Mouse (Mus musculus): ENCODE measurements around the gene Saysd1. TPM values are rescaled to one million over a fixed set of nuclear protein-coding genes. Genes with fewer than 3 reads are reported as not detected.

Gene Saysd1
- polyA plus RNA-seq (2016; fragmentation: Nextera tagmentation; extraction: Ambion mirVana), result 10.9 and 11.9 TPM in 2 replicates

GRCm38 (mm10) chr14:20138484-20139355 is at the start of gene Saysd1:
Saysd1 (minus strand) TSS chr14:20138534.
- WGBS, result 89% methylated on average over 16 of the region's 16 CpGs
- Histone ChIP-seq H3K4me3 (no peak within 1 kb of the TSS), H3K27me3 (ENCODE audit: poor library complexity, severe bottlenecking) (no peaks in the 10 kb centered on the region), H3K4me1 (peaks cover 23% of the 10 kb centered on the region), H3K36me3 (replicated peaks) (peaks cover 54% of the 10 kb centered on the region), H3K9me3 (no peaks in the 10 kb centered on the region), H3K27ac (peak within 1 kb of the TSS; percentile 48)
- DNase-seq (ENCODE audit: extremely low spot score, low spot score), result no peak

- Histone ChIP-seq H3K4me3 (no peak overlapping the region), H3K4me1 (peaks cover 39% of the 10 kb centered on the region), H3K9me3 (no peaks in the 10 kb centered on the region), H3K27ac (no peak overlapping the region; the same call in 1 of the 2 replicates), H3K36me3 (replicated peaks) (no peaks in the 10 kb centered on the region), H3K27me3 (ENCODE audit: poor library complexity, severe bottlenecking) (no peaks in the 10 kb centered on the region; the same call in 1 of the 2 replicates)
- 75% methylated on average over 9 of the region's 9 CpGs for WGBS
- no peak for DNase-seq (ENCODE audit: extremely low spot score, low spot score)
Measured at GRCm38 (mm10) chr14:20185426-20185825, 47.1 kb upstream of the Saysd1 start.

GRCm38 (mm10) chr14:20183701-20184100 is 45.4 kb upstream of the Saysd1 start:
- DNase-seq (ENCODE audit: extremely low spot score, low spot score), result no peak
- peaks cover 56% of the 10 kb centered on the region for H3K4me1 ChIP-seq
- no peak overlapping the region; the same call in 1 of the 2 replicates for H3K4me3 ChIP-seq
- H3K9me3 ChIP-seq, result no peaks in the 10 kb centered on the region
- no peaks in the 10 kb centered on the region for H3K36me3 ChIP-seq (replicated peaks)
- peak overlapping the region; percentile 80 for H3K27ac ChIP-seq
- WGBS, result 70% methylated on average over 5 of the region's 5 CpGs
- no peaks in the 10 kb centered on the region; the same call in 1 of the 2 replicates for H3K27me3 ChIP-seq (ENCODE audit: poor library complexity, severe bottlenecking)

- Histone ChIP-seq H3K9me3 (no peaks in the 10 kb centered on the region), H3K36me3 (replicated peaks) (peaks cover under 1% of the 10 kb centered on the region; the same call in 1 of the 2 replicates), H3K27ac (peak overlapping the region; percentile 80; the same call in 1 of the 2 replicates), H3K4me3 (no peak overlapping the region), H3K27me3 (ENCODE audit: poor library complexity, severe bottlenecking) (no peaks in the 10 kb centered on the region; the same call in 1 of the 2 replicates), H3K4me1 (peaks cover 67% of the 10 kb centered on the region)
- no peak for DNase-seq (ENCODE audit: extremely low spot score, low spot score)
- 86% methylated on average over 7 of the region's 7 CpGs for WGBS
Measured at GRCm38 (mm10) chr14:20182596-20182995, 44.3 kb upstream of the Saysd1 start.

- peak; percentile 92 for DNase-seq (ENCODE audit: extremely low spot score, low spot score)
- under 1% methylated on average over 36 of the region's 36 CpGs for WGBS
- Histone ChIP-seq H3K36me3 (replicated peaks) (peaks cover 8% of the 10 kb centered on the region; the same call in 1 of the 2 replicates), H3K9me3 (no peaks in the 10 kb centered on the region), H3K4me1 (peaks cover 73% of the 10 kb centered on the region), H3K27ac (peak within 1 kb of the TSS; percentile 90), H3K27me3 (ENCODE audit: poor library complexity, severe bottlenecking) (no peaks in the 10 kb centered on the region; the same call in 1 of the 2 replicates), H3K4me3 (peak within 1 kb of the TSS; percentile 74)
Measured at GRCm38 (mm10) chr14:20181466-20181921, 43.2 kb upstream of the Saysd1 start, which contains the start of gene Kcnk5. Kcnk5 (minus strand) TSS chr14:20181809.

GRCm38 (mm10) chr14:20180751-20181162 is 42.4 kb upstream of the Saysd1 start:
- peak; percentile 48 for DNase-seq (ENCODE audit: extremely low spot score, low spot score)
- Histone ChIP-seq H3K27me3 (ENCODE audit: poor library complexity, severe bottlenecking) (no peaks in the 10 kb centered on the region; the same call in 1 of the 2 replicates), H3K27ac (peak overlapping the region; percentile 90), H3K4me1 (peaks cover 73% of the 10 kb centered on the region), H3K4me3 (peak overlapping the region; percentile 74), H3K9me3 (no peaks in the 10 kb centered on the region), H3K36me3 (replicated peaks) (peaks cover 13% of the 10 kb centered on the region)
- WGBS, result under 1% methylated on average over 24 of the region's 24 CpGs

- 7% methylated on average over 6 of the region's 6 CpGs for WGBS
- Histone ChIP-seq H3K36me3 (replicated peaks) (peaks cover 18% of the 10 kb centered on the region), H3K9me3 (no peaks in the 10 kb centered on the region), H3K27ac (peak overlapping the region; percentile 90), H3K4me1 (peaks cover 73% of the 10 kb centered on the region), H3K27me3 (ENCODE audit: poor library complexity, severe bottlenecking) (no peaks in the 10 kb centered on the region; the same call in 1 of the 2 replicates), H3K4me3 (peak overlapping the region; percentile 74)
- no peak for DNase-seq (ENCODE audit: extremely low spot score, low spot score)
Measured at GRCm38 (mm10) chr14:20180304-20180703, 42.0 kb upstream of the Saysd1 start.

GRCm38 (mm10) chr14:20179731-20180280 is 41.5 kb upstream of the Saysd1 start:
- Histone ChIP-seq H3K4me3 (peak overlapping the region; percentile 74), H3K27ac (peak overlapping the region; percentile 66), H3K36me3 (replicated peaks) (peaks cover 19% of the 10 kb centered on the region), H3K27me3 (ENCODE audit: poor library complexity, severe bottlenecking) (no peaks in the 10 kb centered on the region; the same call in 1 of the 2 replicates), H3K9me3 (no peaks in the 10 kb centered on the region), H3K4me1 (peaks cover 73% of the 10 kb centered on the region)
- no peak for DNase-seq (ENCODE audit: extremely low spot score, low spot score)
- 63% methylated on average over 5 of the region's 5 CpGs for WGBS

- WGBS, result 17% methylated on average over 3 of the region's 3 CpGs
- no peak for DNase-seq (ENCODE audit: extremely low spot score, low spot score)
- H3K4me3 ChIP-seq, result peak overlapping the region; percentile 74
- H3K4me1 ChIP-seq, result peaks cover 68% of the 10 kb centered on the region
- peaks cover 22% of the 10 kb centered on the region for H3K36me3 ChIP-seq (replicated peaks)
- H3K27me3 ChIP-seq (ENCODE audit: poor library complexity, severe bottlenecking), result no peaks in the 10 kb centered on the region; the same call in 1 of the 2 replicates
- peak overlapping the region; percentile 66; the same call in 1 of the 2 replicates for H3K27ac ChIP-seq
- H3K9me3 ChIP-seq, result no peaks in the 10 kb centered on the region
Measured at GRCm38 (mm10) chr14:20179080-20179479, 40.7 kb upstream of the Saysd1 start.

GRCm38 (mm10) chr14:20178593-20178992 is 40.3 kb upstream of the Saysd1 start:
- Histone ChIP-seq H3K27ac (peak overlapping the region; percentile 56), H3K36me3 (replicated peaks) (peaks cover 22% of the 10 kb centered on the region), H3K4me1 (peaks cover 65% of the 10 kb centered on the region), H3K9me3 (no peaks in the 10 kb centered on the region), H3K4me3 (peak overlapping the region; percentile 74), H3K27me3 (ENCODE audit: poor library complexity, severe bottlenecking) (no peaks in the 10 kb centered on the region; the same call in 1 of the 2 replicates)
- DNase-seq (ENCODE audit: extremely low spot score, low spot score), result no peak
- 12% methylated on average over 4 of the region's 4 CpGs for WGBS

- H3K27me3 ChIP-seq (ENCODE audit: poor library complexity, severe bottlenecking), result no peaks in the 10 kb centered on the region; the same call in 1 of the 2 replicates
- peaks cover 22% of the 10 kb centered on the region for H3K36me3 ChIP-seq (replicated peaks)
- DNase-seq (ENCODE audit: extremely low spot score, low spot score), result no peak
- H3K27ac ChIP-seq, result no peak overlapping the region
- H3K4me1 ChIP-seq, result peaks cover 64% of the 10 kb centered on the region
- WGBS, result 76% methylated on average over 9 of the region's 9 CpGs
- no peak overlapping the region; the same call in 1 of the 2 replicates for H3K4me3 ChIP-seq
- H3K9me3 ChIP-seq, result no peaks in the 10 kb centered on the region
Measured at GRCm38 (mm10) chr14:20177494-20178123, 39.3 kb upstream of the Saysd1 start.

- Histone ChIP-seq H3K9me3 (no peaks in the 10 kb centered on the region), H3K4me1 (peaks cover 56% of the 10 kb centered on the region), H3K27ac (no peak overlapping the region), H3K4me3 (no peak overlapping the region), H3K36me3 (replicated peaks) (peaks cover 39% of the 10 kb centered on the region), H3K27me3 (ENCODE audit: poor library complexity, severe bottlenecking) (no peaks in the 10 kb centered on the region)
- WGBS, result 90% methylated on average over 4 of the region's 4 CpGs
- DNase-seq (ENCODE audit: extremely low spot score, low spot score), result no peak
Measured at GRCm38 (mm10) chr14:20175705-20176104, 37.4 kb upstream of the Saysd1 start.
